Mouse (Mus musculus) neural tube, embryonic 13.5 days (tissue): Measurements from ENCODE around the gene Mrpl58. TPM values are rescaled to one million over a fixed set of nuclear protein-coding genes. Genes with fewer than 3 reads are reported as not detected.
A peak's percentile ranks its signal among the peaks of the same experiment; 100 is the strongest.

Experiments
- ATAC-seq: fragments of 200-750 bp; cut with Nextera tagmentation; 2 replicates; pipeline ENCODE4 v1.8.0; 2017; ENCODE audit warnings: low read depth, mild to moderate bottlenecking, moderate TSS enrichment, moderate library complexity
- H3K27ac ChIP-seq: fragments of 300-500 bp; sonication (generic); replicated peaks from 2 replicates; pipeline ENCODE4 v1.5.1; 2015; ENCODE audit warnings: moderate library complexity, mild to moderate bottlenecking, inconsistent platforms
- H3K27me3 ChIP-seq: fragments of 300-500 bp; sonication (generic); 2 replicates; pipeline ENCODE4 v1.6.1; 2015; ENCODE audit warnings: mild to moderate bottlenecking, inconsistent platforms
- H3K36me3 ChIP-seq: fragments of 300-500 bp; sonication (generic); 2 replicates; pipeline ENCODE4 v1.6.1; 2015; ENCODE audit warnings: mild to moderate bottlenecking, inconsistent platforms
- H3K4me1 ChIP-seq: fragments of 300-500 bp; sonication (generic); replicated peaks from 2 replicates; pipeline ENCODE4 v1.6.1; 2015; ENCODE audit warnings: inconsistent platforms
- H3K4me2 ChIP-seq: fragments of 300-500 bp; sonication (generic); 2 replicates; pipeline ENCODE4 v1.6.1; 2015; ENCODE audit warnings: inconsistent platforms, mild to moderate bottlenecking, moderate library complexity
- H3K4me3 ChIP-seq: fragments of 300-500 bp; sonication (generic); 2 replicates; pipeline ENCODE4 v1.5.1; 2015; ENCODE audit warnings: mild to moderate bottlenecking, inconsistent platforms
- H3K9ac ChIP-seq: fragments of 300-500 bp; sonication (generic); 2 replicates; pipeline ENCODE4 v1.6.1; 2015; ENCODE audit warnings: moderate library complexity, mild to moderate bottlenecking, inconsistent platforms
- H3K9me3 ChIP-seq: fragments of 300-500 bp; sonication (generic); 2 replicates; pipeline ENCODE4 v1.6.1; 2016; ENCODE audit warnings: inconsistent platforms
- WGBS: fragments of 180-500 bp; shearing (Covaris S2); methylation state at CpG from one replicate; pipeline ENCODE4 v1.1.7; 2015; 5-methylcytosine and 5-hydroxymethylcytosine counted together
- polyA plus RNA-seq: library from polyadenylated mRNA; unstranded; fragments of >200 nt; fragmentation: Nextera tagmentation; extraction: Ambion mirVana; gene quantifications from 2 replicates; pipeline ENCODE4 v1.2.1, GENCODE M21; 2015

Mrpl58 gene
- polyA plus RNA-seq, 1 experiment from 2014 or later: 203 TPM

- peaks cover 34% of the 10 kb centered on the region for H3K4me1 ChIP-seq
- H3K27ac ChIP-seq: peak within 1 kb of the TSS; percentile 88
- peak within 1 kb of the TSS; percentile 96 for H3K9ac ChIP-seq
- H3K9me3 ChIP-seq: no peaks in the 10 kb centered on the region
- peaks cover 55% of the 10 kb centered on the region for H3K36me3 ChIP-seq
- under 1% methylated on average over 56 of the region's 56 CpGs for WGBS
- peak within 1 kb of the TSS; percentile 92 for H3K4me3 ChIP-seq
- H3K27me3 ChIP-seq: no peaks in the 10 kb centered on the region
- peak; percentile 98 for ATAC-seq
- peak within 1 kb of the TSS; percentile 93 for H3K4me2 ChIP-seq
Measured at GRCm38 (mm10) chr11:115419531-115420237, 16.1 kb downstream of the Mrpl58 start, which contains the start of the genes Atp5h and Kctd2. Atp5h (minus strand) TSS chr11:115419962. Kctd2 (plus strand) TSS chr11:115420128.

- H3K27ac ChIP-seq: peak overlapping the region; percentile 88
- H3K4me3 ChIP-seq: peak overlapping the region; percentile 92
- ATAC-seq: peak; percentile 76
- peaks cover 40% of the 10 kb centered on the region for H3K4me1 ChIP-seq
- 2% methylated on average over 36 of the region's 45 CpGs for WGBS
- H3K27me3 ChIP-seq: no peaks in the 10 kb centered on the region
- peaks cover 55% of the 10 kb centered on the region for H3K36me3 ChIP-seq
- H3K9ac ChIP-seq: peak overlapping the region; percentile 96
- H3K9me3 ChIP-seq: no peaks in the 10 kb centered on the region
- H3K4me2 ChIP-seq: peak overlapping the region; percentile 93
Measured at GRCm38 (mm10) chr11:115420336-115421190, 17.0 kb downstream of the Mrpl58 start.

- Histone ChIP-seq H3K36me3 (peaks cover 55% of the 10 kb centered on the region), H3K4me1 (peaks cover 40% of the 10 kb centered on the region), H3K27me3 (no peaks in the 10 kb centered on the region), H3K9ac (peak overlapping the region; percentile 96), H3K9me3 (no peaks in the 10 kb centered on the region), H3K4me3 (peak overlapping the region; percentile 92), H3K4me2 (peak overlapping the region; percentile 93), H3K27ac (no peak overlapping the region)
- no peak for ATAC-seq
- WGBS: 79% methylated on average over 1 of the region's 1 CpGs
Measured at GRCm38 (mm10) chr11:115421328-115421727, 17.8 kb downstream of the Mrpl58 start.

GRCm38 (mm10) chr11:115421972-115422371 is 18.4 kb downstream of the Mrpl58 start:
- H3K4me3 ChIP-seq: no peak overlapping the region
- H3K4me2 ChIP-seq: no peak overlapping the region; the same call in 1 of the 2 replicates
- peaks cover 40% of the 10 kb centered on the region for H3K4me1 ChIP-seq
- no peak for ATAC-seq
- H3K27me3 ChIP-seq: no peaks in the 10 kb centered on the region
- no peaks in the 10 kb centered on the region for H3K9me3 ChIP-seq
- H3K9ac ChIP-seq: peak overlapping the region; percentile 45
- 92% methylated on average over 16 of the region's 16 CpGs for WGBS
- no peak overlapping the region for H3K27ac ChIP-seq
- H3K36me3 ChIP-seq: peaks cover 55% of the 10 kb centered on the region

- H3K9me3 ChIP-seq: no peaks in the 10 kb centered on the region
- H3K4me2 ChIP-seq: no peak overlapping the region
- H3K36me3 ChIP-seq: peaks cover 55% of the 10 kb centered on the region
- no peak overlapping the region for H3K4me3 ChIP-seq
- ATAC-seq: no peak
- WGBS: 88% methylated on average over 3 of the region's 3 CpGs
- peaks cover 47% of the 10 kb centered on the region for H3K4me1 ChIP-seq
- H3K27ac ChIP-seq: no peak overlapping the region
- no peak overlapping the region for H3K9ac ChIP-seq
- no peaks in the 10 kb centered on the region for H3K27me3 ChIP-seq
Measured at GRCm38 (mm10) chr11:115423091-115423490, 19.5 kb downstream of the Mrpl58 start.

- WGBS: 86% methylated on average over 7 of the region's 7 CpGs
- H3K4me1 ChIP-seq: peaks cover 34% of the 10 kb centered on the region
- H3K36me3 ChIP-seq: peaks cover 67% of the 10 kb centered on the region
- no peak overlapping the region for H3K27ac ChIP-seq
- H3K9me3 ChIP-seq: no peaks in the 10 kb centered on the region
- no peak overlapping the region for H3K9ac ChIP-seq
- ATAC-seq: no peak
- H3K4me3 ChIP-seq: no peak overlapping the region
- H3K27me3 ChIP-seq: no peaks in the 10 kb centered on the region
- no peak overlapping the region for H3K4me2 ChIP-seq
Measured at GRCm38 (mm10) chr11:115424666-115425065, 21.1 kb downstream of the Mrpl58 start.

- no peak overlapping the region for H3K4me3 ChIP-seq
- H3K9me3 ChIP-seq: no peaks in the 10 kb centered on the region
- 82% methylated on average over 6 of the region's 6 CpGs for WGBS
- no peak for ATAC-seq
- H3K4me1 ChIP-seq: peaks cover 32% of the 10 kb centered on the region
- no peaks in the 10 kb centered on the region for H3K27me3 ChIP-seq
- peaks cover 77% of the 10 kb centered on the region for H3K36me3 ChIP-seq
- no peak overlapping the region for H3K4me2 ChIP-seq
- no peak overlapping the region for H3K27ac ChIP-seq
- H3K9ac ChIP-seq: 0 out of 2 replicates have a peak overlapping the region, but pooled peaks have one; percentile 32
Measured at GRCm38 (mm10) chr11:115425671-115426070, 22.1 kb downstream of the Mrpl58 start.

- WGBS: 35% methylated on average over 20 of the region's 20 CpGs
- no peak overlapping the region; the same call in 1 of the 2 replicates for H3K4me3 ChIP-seq
- H3K9me3 ChIP-seq: no peaks in the 10 kb centered on the region
- ATAC-seq: peak; percentile 77
- peaks cover 17% of the 10 kb centered on the region; the same call in 1 of the 2 replicates for H3K4me1 ChIP-seq
- H3K9ac ChIP-seq: peak overlapping the region; percentile 13; the same call in 1 of the 2 replicates
- no peaks in the 10 kb centered on the region for H3K27me3 ChIP-seq
- peak overlapping the region; percentile 11; the same call in 1 of the 2 replicates for H3K27ac ChIP-seq
- peaks cover 89% of the 10 kb centered on the region for H3K36me3 ChIP-seq
- H3K4me2 ChIP-seq: peak overlapping the region; percentile 31
Measured at GRCm38 (mm10) chr11:115427482-115428331, 24.2 kb downstream of the Mrpl58 start.

- peaks cover 81% of the 10 kb centered on the region for H3K36me3 ChIP-seq
- ATAC-seq: no peak
- H3K27ac ChIP-seq: no peak overlapping the region
- H3K4me1 ChIP-seq: peaks cover 17% of the 10 kb centered on the region; the same call in 1 of the 2 replicates
- H3K9me3 ChIP-seq: no peaks in the 10 kb centered on the region
- 94% methylated on average over 7 of the region's 7 CpGs for WGBS
- H3K4me3 ChIP-seq: no peak overlapping the region
- H3K27me3 ChIP-seq: no peaks in the 10 kb centered on the region
- H3K4me2 ChIP-seq: no peak overlapping the region
- no peak overlapping the region for H3K9ac ChIP-seq
Measured at GRCm38 (mm10) chr11:115429307-115429706, 25.8 kb downstream of the Mrpl58 start.

GRCm38 (mm10) chr11:115430561-115430960 is 27.0 kb downstream of the Mrpl58 start:
- Histone ChIP-seq H3K27me3 (peaks cover 8% of the 10 kb centered on the region; the same call in 1 of the 2 replicates), H3K4me2 (no peak overlapping the region), H3K27ac (no peak overlapping the region), H3K9ac (no peak overlapping the region), H3K9me3 (no peaks in the 10 kb centered on the region), H3K36me3 (peaks cover 69% of the 10 kb centered on the region), H3K4me3 (no peak overlapping the region), H3K4me1 (peaks cover 18% of the 10 kb centered on the region)
- 92% methylated on average over 6 of the region's 6 CpGs for WGBS
- ATAC-seq: no peak

GRCm38 (mm10) chr11:115432814-115433213 is 29.3 kb downstream of the Mrpl58 start:
- Histone ChIP-seq H3K9me3 (no peaks in the 10 kb centered on the region), H3K4me2 (no peak overlapping the region), H3K27me3 (peaks cover 11% of the 10 kb centered on the region), H3K36me3 (peaks cover 47% of the 10 kb centered on the region), H3K9ac (no peak overlapping the region), H3K4me3 (no peak overlapping the region), H3K27ac (no peak overlapping the region), H3K4me1 (peaks cover 21% of the 10 kb centered on the region)
- ATAC-seq: no peak
- 86% methylated on average over 4 of the region's 4 CpGs for WGBS
